Mouse (Mus musculus): Measurements from ENCODE around the gene Barx1.

Barx1 gene

DNA sequence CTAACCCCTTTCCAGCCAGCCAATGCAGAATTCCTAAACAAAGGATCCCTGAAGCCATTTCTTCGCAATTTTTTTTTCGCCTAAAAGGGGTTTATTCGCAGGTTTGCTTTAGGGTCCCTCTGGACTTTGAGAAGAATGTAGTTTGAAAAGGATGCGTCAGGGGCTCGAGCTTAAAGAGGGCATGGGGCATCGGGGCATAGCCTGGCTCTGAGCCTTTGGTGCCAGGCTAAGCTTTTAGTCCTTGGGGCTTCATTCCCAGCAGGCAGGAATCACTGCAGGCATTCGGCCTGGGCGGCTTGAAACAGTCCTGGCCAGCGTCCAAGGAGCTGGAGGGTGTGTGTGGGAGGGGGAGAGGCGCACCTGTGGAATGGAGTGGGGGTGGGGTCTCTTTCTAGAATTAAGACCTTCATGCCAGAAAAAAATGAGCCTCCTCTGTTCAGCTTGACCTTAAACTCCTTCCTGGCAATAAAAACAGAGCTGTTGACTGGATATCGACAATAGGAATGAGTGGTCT lies 2.5 kb upstream of the Barx1 start:
- DNase-seq (ENCODE audit: low spot score in 2 of 2) = no peak

DNA sequence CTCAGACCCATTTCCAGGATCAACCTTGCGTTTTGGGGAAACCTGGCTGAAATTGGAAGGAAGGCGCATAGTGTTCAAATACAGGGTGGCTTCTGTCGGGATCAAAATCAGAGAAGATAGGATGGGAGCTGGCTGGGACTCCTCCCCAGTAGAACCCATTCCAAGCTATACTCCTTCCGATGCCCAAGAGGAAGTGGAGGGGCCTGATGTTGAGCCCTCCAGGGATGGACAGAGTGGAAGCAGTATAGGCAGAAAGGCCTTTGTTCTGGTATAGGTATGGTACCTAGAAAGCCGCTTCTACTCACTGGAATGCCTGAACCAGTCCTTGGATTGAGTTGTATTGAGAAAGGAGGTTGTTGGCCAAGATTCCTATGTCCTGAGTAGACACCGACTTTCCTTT lies 2.1 kb upstream of the Barx1 start:
- no peak for DNase-seq (ENCODE audit: low spot score in 2 of 2)

DNA sequence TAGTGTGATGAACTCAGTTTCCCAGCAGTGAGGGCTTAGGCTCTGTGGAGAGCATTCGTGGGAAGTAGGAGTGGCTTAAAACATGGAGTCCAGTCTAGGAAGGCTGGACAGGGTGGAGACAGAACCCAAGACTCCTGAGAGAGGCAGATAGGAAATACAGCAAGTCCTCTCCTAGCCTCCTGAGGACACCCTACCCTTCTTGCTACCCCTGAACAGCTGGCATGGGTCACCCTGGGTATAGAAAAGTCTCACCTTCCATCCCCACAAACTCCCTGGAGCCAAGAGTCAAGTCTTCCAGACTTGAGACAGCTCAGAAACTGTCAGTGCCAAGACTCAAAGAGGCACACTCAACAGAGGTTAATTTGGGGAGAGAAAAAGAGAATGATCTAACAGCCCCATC lies 1.2 kb upstream of the Barx1 start:
- no peak for DNase-seq (ENCODE audit: low spot score in 2 of 2)

DNA sequence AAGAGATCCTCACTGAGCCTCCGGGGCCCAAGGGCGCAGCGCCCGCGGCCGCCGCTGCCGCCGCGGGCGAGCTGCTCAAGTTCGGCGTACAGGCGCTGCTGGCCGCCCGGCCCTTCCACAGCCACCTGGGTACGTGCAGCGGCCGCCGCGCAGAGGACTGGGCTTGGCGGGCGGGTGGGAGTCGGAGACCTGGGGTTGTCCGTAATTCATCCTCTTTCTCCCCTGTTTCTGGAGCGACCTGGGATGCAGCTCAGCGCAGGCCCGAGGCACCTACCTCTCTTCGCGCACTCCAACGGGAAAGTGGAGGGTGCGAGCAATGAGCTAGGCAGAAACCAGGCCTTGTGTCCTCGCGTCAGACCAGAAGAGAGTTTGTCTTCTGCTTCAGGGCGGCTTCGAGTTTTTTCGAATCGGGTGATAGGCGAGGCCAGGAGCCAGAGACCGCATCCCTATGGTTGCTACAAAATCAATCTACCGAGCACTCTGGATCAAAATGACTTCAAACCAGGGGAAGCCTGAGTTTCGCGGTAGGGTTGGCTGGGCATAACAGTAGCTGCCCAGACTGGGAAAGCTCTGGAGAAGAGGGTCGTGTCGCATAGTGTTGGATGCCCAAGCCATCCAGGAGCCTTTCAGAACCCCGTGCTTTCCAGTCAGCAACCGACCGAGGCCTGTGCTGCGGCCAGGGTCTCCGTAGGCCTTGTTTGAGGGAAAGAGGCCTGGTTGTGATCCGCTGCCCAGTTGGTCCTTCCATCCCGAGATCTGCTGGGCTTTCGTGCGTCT lies 601 bp downstream of the Barx1 start:
- DNase-seq (ENCODE audit: low spot score in 2 of 2) = no peak

DNA sequence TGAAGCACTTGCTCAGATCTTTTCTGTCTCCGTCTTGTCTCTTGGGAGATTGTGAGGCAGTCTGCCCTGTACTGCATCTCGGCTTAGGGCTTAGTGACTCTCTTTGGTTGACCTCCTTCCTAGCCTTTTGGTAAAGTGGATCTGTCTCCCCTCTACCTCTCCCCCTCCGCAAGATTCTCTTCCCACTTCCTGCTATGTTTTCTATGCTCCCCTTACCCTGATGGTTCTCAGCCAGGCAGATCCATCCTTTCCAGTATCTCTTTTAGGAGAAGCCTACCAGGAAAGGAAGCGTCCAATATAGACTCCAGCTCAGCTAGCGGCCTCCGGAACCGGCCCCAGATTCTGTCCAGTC lies 1.2 kb downstream of the Barx1 start:
- DNase-seq (ENCODE audit: low spot score in 2 of 2) = peak in 1 of 2 experiments; percentile 9

DNA sequence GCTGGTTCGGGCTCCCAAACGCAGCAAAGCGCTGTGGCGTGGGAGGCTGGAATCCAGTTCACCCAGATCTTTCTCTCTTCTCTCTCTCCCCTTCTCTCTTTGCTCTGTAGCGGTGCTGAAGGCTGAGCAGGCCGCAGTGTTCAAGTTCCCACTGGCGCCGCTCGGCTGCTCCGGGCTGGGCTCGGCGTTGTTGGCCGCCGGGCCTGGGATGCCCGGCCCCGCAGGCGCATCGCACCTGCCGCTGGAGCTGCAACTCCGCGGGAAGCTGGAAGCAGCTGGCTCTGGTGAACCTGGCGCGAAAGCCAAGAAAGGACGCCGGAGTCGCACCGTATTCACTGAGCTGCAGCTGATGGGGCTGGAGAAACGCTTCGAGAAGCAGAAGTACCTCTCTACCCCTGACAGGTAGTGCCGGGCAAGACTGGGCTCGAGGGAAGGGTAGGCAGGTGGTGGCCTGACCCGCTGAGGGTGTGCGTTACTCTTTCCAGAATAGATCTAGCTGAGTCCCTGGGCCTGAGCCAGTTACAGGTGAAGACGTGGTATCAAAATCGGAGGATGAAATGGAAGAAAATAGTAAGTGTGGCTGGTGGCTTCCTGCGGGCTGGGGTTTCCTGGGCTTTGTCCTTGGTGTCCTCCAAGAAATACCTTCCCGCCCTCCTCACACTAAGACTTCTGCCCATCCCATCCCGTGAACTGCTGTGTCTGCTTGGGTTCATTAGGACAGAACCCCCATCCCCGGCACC lies 2.3 kb downstream of the Barx1 start:
- DNase-seq (ENCODE audit: low spot score in 2 of 2) = peak in 1 of 2 experiments; percentile 10

DNA sequence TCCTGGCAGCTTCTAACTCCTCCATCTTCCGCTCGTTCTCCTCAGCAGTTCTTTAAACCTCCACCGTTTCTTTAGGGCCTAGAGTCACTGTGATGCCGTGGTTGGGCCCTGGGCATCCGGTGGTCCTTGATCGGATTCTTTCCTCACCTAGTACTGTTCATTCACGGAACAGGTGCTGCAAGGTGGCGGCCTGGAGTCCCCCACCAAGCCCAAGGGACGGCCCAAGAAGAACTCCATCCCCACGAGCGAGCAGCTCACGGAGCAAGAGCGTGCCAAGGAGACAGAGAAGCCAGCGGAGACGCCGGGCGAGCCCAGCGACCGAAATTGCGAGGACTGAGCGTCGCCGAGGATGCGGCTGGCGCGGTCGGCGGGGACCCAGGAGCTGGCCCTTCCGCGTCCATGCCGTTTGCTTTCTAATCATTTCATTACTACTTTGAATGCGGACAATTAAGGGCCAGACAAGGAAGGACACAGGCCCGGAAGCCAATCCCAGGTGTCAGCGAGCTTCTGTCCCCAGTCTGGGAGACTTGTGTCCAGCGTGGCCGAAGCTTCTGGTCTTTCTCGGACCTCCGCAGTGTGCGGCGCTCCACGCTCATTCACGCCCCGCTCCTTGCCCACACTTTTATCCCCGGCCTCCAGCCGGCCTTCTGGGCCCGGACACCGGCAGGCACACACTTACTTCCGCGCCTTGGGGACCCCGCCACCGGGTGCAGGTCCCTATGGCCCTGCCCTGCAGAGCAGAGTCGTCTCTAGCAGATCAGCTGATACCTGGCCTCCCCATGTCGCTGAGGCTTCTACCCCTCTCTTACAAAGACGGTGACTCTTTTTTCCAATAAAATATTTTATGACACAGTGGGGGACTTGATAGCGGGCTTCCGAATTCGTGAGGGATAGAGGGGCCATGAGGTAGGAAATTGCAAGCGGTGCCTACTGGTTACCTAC lies 3.1 kb downstream of the Barx1 start:
- no peak for DNase-seq (ENCODE audit: low spot score in 2 of 2)

DNA sequence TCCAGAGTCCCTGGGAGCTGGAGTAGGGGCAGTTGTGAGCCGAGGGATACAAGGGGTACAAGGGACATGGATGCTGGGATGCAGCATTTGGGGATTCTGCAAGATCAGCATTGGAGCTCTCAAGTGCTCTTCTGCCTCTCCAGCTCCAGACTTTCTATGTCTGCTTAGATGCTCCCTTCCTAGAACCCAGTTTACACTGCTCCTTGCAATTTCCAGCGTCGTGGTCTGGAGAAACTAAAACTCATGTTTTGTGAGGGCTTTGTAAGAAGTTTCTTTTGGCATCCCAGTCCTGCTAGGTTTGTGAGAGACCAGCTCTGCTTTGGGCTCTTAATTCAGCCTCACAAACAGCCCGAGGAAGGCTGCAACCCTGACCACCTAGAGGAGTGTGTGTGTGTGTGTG lies 4.7 kb downstream of the Barx1 start:
- DNase-seq (ENCODE audit: low spot score in 2 of 2) = no peak

DNA sequence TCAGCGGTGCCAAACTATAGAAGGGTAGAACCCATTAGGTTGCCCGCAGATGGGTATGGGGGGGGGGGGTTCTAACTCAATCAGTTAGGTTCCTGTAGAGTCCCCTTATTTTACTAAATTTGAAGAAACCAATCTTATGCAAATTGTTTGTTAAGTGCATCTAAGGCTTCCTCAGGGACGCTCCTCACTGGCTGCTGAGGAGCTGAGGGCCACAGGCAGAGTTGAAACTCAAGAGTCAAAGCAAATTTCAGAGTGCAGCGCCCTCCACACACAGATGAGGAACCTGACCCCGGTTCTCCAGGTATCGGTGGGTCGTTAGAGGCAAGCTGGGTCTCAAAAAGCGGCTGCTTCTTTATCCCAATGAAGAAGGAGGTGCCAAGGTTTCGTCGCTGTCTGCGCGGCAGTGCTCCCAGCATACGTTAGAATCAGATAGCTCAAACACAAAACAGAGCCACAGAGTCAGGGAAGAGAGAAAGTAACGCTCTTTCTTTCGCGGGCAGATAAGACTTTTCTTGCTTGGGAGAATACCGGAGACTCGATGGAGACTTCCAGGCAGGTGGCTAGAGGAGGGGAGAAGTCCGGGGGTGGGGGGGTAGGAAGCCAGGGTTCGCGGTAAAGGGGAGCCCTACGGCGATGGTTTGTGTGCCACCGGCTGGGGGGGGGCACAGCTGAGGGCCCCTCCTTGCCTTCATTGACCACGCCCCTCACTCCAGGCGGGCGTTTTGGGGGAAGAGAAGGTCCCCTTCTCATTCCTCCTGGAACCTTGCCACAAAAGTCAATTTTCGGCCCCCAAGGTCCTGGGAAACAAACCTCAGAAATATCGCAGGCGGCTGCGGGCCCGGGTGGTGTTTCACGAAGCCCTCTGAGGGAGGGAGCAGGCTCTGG lies 5.5 kb downstream of the Barx1 start:
- no peak for DNase-seq (ENCODE audit: low spot score in 2 of 2)

DNA sequence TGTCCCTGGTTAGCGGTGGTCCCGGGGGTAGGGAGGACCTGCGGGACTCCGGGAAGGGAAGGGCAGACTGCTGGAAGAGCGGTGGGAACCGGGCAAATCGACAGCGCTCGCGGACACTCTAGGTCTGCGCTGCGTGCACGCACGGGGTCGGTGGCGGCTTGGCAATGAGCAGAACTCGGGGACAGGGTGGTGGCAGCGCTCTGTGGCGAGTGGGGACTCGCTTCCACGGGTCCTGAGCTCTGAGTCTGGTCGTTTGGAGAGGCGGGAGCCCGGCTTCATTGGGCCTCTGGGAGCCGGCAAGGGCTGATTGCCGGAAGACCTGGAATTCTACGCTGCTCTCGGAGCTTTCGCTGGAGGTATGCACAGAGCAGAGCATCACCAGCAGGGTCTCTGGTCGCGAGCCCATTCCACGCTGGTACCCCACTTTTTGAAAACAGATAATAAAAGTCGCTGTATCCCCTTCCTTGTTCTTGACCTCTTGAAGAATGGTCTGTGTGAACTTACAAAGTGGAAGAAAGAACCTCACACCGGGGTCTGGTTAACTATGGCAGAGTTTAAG lies 6.3 kb downstream of the Barx1 start:
- no peak for DNase-seq (ENCODE audit: low spot score in 2 of 2)

DNA sequence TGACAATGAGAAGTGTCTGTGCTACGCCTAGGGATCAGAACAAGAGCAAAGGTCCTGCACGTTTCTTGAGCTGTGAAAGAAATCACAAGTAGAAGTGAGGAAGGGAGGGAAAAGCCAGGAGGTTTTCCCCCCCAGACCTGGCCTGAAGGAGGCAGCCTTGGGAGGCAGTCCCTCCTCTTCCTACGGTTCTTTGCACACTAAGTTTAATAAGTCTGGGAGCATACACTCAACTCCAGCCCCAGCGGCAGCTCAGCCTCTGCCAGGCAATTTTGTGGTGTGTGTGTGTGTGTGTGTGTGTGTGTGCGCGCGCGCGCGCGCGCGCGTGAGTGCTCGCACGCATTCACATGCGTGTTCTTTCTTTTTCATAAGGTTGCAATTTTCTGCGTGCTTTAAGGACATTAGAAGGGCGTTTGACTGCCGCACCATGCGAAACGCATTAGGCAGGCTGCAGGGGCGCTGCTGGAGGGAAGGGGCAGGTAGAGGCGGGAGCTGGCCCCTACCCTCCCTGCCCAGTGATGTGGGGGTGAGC lies 9.6 kb downstream of the Barx1 start:
- DNase-seq (ENCODE audit: low spot score in 2 of 2) = no peak

DNA sequence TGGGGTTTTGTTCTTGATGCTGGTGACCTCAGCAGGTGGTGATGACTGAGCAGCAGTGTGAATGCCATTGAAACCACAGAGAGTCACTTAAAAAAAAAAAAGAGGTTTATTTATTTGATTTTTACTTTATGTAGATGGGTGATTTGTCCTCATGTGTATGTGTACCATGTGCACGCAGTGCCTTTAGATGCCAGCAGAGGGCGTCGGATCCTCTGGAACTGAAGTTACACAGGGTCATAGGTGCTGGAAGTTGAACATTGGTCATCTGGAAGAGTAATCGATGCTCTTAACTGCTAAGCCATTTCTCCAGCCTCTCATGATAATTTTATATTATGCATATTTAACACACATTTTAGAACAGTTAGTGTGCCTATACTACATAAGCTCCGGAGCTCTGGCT lies 11.8 kb downstream of the Barx1 start:
- no peak for DNase-seq (ENCODE audit: low spot score in 2 of 2)

DNA sequence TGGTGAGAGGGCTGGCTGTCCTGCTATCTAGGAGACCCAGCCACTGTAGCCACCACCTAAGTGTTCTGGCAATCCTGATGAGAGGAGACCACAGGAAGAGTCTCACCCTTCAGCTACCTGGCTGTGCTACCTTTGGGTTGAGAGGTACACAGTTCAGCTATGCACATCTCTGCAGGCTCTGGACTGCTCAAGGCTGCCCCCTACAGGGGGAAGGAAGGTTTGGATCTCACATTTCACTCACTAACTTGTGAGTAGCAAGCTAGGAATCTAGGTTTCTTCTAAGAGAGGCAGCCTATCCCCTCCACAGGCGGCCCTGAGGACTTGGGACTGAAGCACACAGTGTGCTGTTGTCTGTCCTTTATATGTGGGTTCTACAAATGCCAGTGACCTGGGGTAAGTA lies 16.6 kb downstream of the Barx1 start:
- DNase-seq (ENCODE audit: low spot score in 2 of 2) = no peak

DNA sequence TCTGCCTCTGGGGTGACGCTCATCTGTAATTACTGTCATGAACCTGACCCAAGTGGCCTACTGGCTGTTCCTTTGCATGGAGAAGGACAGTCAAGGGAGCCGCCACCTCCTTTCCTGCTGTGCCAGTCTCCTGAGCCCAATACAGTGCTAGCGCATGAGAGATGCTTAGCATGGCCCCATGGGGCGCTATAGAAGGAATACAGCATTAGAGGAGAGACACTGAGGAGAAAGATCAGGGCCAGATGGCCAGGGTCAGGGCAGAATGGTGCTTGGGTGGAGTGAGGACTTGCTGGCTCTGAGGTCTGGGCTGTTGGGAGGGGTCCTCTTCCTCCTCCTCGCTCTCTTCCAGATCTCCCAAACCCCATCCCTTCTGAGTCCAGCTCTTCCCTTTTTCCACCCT lies 23.9 kb downstream of the Barx1 start:
- no peak for DNase-seq (ENCODE audit: low spot score in 2 of 2)

DNA sequence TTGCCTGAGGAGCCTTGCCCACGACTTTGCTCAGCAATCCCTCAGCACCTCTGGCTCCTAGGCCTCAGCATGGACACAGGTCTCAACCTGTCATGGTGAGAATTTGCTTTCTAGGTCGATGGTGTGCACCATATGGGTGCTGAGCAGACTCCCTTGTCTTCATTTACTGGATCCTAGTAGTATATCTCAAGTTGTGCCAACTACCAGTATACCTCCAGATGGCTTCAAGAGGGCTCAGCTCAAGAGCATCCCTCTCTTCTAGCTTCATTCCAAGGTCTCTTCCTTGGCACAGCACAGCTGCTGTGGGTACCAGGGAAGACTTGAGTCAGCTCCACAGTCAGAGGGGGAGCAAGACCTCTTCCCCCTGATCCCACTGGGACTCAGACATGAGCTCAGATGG lies 29.2 kb downstream of the Barx1 start:
- peak in 1 of 2 experiments; percentile 17 for DNase-seq (ENCODE audit: low spot score in 2 of 2)

DNA sequence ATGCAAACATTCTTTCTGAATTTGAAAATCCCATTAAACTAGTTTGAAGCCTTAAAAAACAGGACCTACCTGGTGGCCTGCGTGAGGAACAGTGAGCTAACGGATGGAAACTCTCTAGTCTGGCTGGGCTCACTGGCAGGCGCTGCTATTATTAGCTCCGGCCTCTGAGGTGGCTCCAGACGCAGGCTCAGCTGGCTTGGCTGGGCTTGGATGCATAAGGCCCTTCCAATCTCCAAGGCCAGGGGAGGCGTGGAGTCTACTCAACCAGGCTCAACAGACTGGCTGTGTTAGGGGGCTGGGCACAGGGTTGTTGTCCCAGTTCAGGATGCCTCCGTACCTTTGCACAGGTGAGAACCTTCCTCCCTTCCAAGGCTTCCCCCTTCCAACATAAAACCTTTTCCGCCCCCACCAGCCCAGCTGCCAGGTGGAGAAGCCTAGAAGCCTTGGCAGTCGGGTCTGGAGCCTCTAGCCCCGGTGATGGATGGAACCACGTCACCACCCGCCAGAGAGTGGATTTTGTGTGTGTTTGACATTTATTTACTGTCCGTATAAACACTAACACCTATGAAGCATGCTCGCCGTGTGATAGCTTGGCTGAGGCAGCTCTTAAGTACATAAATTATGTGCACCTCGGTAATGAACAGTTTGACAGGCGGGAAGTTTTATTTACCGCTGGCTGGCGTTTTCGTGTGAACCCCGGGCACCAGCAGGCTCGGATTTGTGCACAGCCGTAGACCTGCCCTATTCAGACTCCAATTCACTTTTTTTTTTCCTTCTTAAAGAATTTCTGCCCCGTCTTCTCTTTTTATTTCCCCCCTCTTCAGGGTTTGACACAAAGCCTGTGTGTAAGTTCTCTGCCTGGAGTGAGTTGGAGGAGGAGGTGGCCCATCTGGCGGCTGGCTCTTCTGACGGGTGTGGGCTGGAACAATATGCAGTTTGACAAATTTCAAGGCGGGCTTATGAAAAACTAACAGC lies 31.6 kb downstream of the Barx1 start:
- peak; percentile 43 to 67 for DNase-seq (ENCODE audit: low spot score in 2 of 2)

DNA sequence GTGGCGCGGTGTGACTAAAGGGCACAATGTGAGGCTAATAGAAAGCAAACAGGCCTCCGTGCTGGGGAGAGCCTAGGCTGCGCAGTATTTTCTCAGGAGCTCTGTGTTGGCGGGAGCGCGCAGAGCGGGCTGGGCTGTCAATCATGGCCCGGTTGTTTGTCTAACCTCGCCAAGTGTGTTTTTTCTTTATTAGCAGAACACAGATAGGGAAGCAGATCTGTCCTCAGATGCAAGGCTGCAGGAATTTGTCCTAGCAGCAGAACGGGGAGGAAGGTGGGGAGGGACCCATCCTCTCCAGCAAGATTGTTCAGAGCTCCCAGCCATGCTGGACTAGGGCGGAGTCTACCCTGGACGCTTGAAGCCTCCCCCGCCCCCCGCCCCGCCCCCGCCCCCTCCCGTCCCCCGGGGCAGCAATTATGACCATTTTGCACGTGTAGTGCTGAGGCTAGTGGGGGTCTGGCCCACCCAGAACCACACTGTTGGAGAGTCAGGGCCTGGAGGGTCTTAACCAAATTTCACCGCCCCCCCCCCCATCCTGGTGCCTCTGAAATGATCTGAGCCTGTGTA lies 43.7 kb downstream of the Barx1 start:
- no peak for DNase-seq (ENCODE audit: low spot score in 2 of 2)

DNA sequence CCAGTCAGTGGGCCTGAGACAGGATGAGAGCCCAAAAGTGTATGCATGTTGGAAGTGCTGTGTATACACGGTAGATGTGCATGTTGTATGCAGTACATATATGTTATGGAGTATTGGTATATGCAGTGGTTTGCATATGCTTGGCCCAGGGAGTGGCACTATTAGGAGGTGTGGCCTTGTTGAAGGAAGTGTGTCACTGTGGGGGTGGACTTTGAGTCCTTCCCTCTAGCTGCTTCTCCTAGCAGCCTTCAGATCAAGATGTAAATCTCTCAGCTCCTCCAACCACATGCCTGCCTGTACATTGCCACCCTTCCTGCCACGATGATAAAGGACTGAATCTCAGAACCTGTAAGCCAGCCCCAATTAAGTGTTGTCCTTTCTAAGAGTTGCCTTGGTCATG lies 49.9 kb downstream of the Barx1 start:
- no peak for DNase-seq (ENCODE audit: low spot score in 2 of 2)

DNA sequence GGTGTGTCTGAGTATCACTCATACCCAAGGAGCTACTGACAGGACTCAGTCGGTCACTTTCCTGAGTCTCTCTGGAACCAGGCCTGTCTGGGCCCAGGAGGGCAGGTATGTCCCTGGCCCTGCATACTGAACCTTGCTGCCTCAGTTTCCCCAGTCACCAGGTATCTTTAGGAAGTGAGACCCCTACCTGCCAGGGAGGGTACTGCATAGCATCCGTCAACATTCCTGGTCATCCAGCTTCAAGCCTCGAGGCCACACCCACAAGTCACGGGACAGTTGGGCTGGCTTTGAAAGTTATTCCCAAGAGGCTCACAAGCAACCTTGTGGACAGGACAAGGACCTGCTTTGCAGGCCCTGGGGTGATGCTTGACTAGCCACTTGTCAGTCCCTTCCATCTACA lies 53.3 kb downstream of the Barx1 start:
- no peak for DNase-seq (ENCODE audit: low spot score in 2 of 2)
